15 mouse cellular contexts compared by ENCODE assay signal in the genomic region with DNA sequence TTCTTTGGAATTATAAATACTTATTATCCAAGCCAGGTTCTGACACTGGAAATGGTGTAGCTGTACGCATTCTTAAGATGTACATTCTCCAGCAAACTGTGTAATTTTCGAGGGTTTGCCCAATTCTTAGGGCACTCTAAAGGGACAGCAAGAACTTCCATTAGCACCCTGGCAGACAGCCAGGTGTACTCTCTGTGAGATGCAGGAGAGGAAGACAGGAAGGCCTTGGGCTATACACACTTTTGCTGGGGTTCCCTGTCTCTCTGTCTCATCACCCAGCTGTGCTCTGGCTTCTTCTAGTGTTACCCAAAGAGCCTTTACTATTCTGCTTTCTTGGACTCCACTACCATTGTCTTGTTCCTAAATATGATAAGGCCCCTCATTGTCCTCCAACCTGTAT. TPM values are rescaled to one million over a fixed set of nuclear protein-coding genes. Genes with fewer than 3 reads are reported as not detected.
DNase-seq lines count a peak whose midpoint lies in the region; ATAC-seq and TF ChIP-seq lines count a peak whose summit lies in the region.
"Had no signal": no experiment of that assay in that cellular context is flagged by ENCODE, and none has a peak within 500 bp of the region (broad histone marks: within the 10 kb centered on the region; RNA-seq: fewer than 3 reads in every experiment).

No protein-coding gene starts in this region.

- no peaks in the 10 kb centered on the region for H3K36me3 ChIP-seq in limb, embryonic 13.5 days
- no peaks in the 10 kb centered on the region for H3K36me3 ChIP-seq in limb, embryonic 10.5 days
- H3K36me3 ChIP-seq in stomach, postnatal 0 days (ENCODE audit: control insufficient read depth, insufficient read depth, low read length), result no peaks in the 10 kb centered on the region
- H3K36me3 ChIP-seq: embryonic facial prominence, embryonic 15.5 days had no signal

- TF ChIP-seq EP300 in stomach, postnatal 0 days (optimal IDR thresholded peaks at IDR 0.05), result no peak

- ATAC-seq in limb, embryonic 13.5 days (ENCODE audit: low FRiP score, low read depth), result 0 out of 2 replicates have a peak, but pooled peaks have one; percentile 8
- peak; percentile 24 for ATAC-seq in Patski
- no peak for ATAC-seq in stomach, postnatal 0 days (ENCODE audit: low FRiP score, low TSS enrichment)
- ATAC-seq: liver, postnatal 0 days; midbrain, embryonic 16.5 days had no signal

- CTCF ChIA-PET in Patski (lab: Charles Lee), result interaction anchor here (1.2 to 1.3 kb wide), 2 partner anchors 9 to 14 kb away, joined by 3 read pairs; no protein-coding TSS in a partner anchor

- no peaks in the 10 kb centered on the region for H3K9me3 ChIP-seq in limb, embryonic 13.5 days
- H3K9me3 ChIP-seq in limb, embryonic 10.5 days (replicated peaks), result no peaks in the 10 kb centered on the region
- no peaks in the 10 kb centered on the region for H3K9me3 ChIP-seq in stomach, postnatal 0 days (ENCODE audit: control insufficient read depth, low read length)
- H3K9me3 ChIP-seq: embryonic facial prominence, embryonic 15.5 days had no signal

- H3K4me3 ChIP-seq in limb, embryonic 13.5 days, result no peak overlapping the region
- H3K4me3 ChIP-seq in limb, embryonic 10.5 days, result no peak overlapping the region
- no peak overlapping the region for H3K4me3 ChIP-seq in stomach, postnatal 0 days (ENCODE audit: low read depth, low read length)
- H3K4me3 ChIP-seq: embryonic facial prominence, embryonic 15.5 days had no signal

- TF ChIP-seq CTCF in Patski (IDR thresholded peaks at IDR 0.05), result no peak
- no peak for TF ChIP-seq CTCF in stomach, postnatal 0 days (IDR thresholded peaks at IDR 0.05; ENCODE audit: low read depth)

- peaks cover 22% of the 10 kb centered on the region for H3K4me1 ChIP-seq in limb, embryonic 13.5 days
- no peaks in the 10 kb centered on the region for H3K4me1 ChIP-seq in limb, embryonic 10.5 days
- peaks cover 3% of the 10 kb centered on the region; the same call in 1 of the 2 replicates for H3K4me1 ChIP-seq in stomach, postnatal 0 days (replicated peaks; ENCODE audit: control insufficient read depth, insufficient read depth)

- H3K27ac ChIP-seq in limb, embryonic 13.5 days, result no peak overlapping the region
- no peak overlapping the region for H3K27ac ChIP-seq in limb, embryonic 10.5 days
- peak overlapping the region; percentile 42 for H3K27ac ChIP-seq in stomach, postnatal 0 days (replicated peaks)
- H3K27ac ChIP-seq: embryonic facial prominence, embryonic 15.5 days had no signal

- H3K27me3 ChIP-seq in limb, embryonic 13.5 days, result no peaks in the 10 kb centered on the region
- no peaks in the 10 kb centered on the region for H3K27me3 ChIP-seq in limb, embryonic 10.5 days (ENCODE audit: low read depth, poor library complexity, severe bottlenecking)
- no peaks in the 10 kb centered on the region for H3K27me3 ChIP-seq in Patski
- no peaks in the 10 kb centered on the region for H3K27me3 ChIP-seq in stomach, postnatal 0 days (ENCODE audit: control insufficient read depth, insufficient read depth, low read length)
- H3K27me3 ChIP-seq: embryonic facial prominence, embryonic 15.5 days had no signal

- in situ Hi-C loops in Patski (cut with MboI; ENCODE audit: low pct_unique_long_range_greater_than_20kb), result no loop called here

- 77% methylated on average over 2 of the region's 2 CpGs for WGBS in limb, embryonic 13.5 days
- 81% methylated on average over 2 of the region's 2 CpGs for WGBS in limb, embryonic 10.5 days
- WGBS in stomach, postnatal 0 days, result 63% methylated on average over 2 of the region's 2 CpGs

- H3K9ac ChIP-seq in limb, embryonic 13.5 days, result no peak overlapping the region
- H3K9ac ChIP-seq in stomach, postnatal 0 days (ENCODE audit: low read length), result no peak overlapping the region
- H3K9ac ChIP-seq: embryonic facial prominence, embryonic 15.5 days; liver, postnatal 0 days had no signal

- POLR2A ChIA-PET in Patski (lab: Charles Lee), result interaction anchor here (0.7 kb wide), 1 partner anchor 47 kb away, joined by 6 read pairs; no protein-coding TSS in a partner anchor

- peak; percentile 17 for DNase-seq in adrenal gland, postnatal 25 days
- DNase-seq in adrenal gland, adult 18-20 months (ENCODE audit: low spot score in 2 of 2), result no peak
- no peak for DNase-seq in limb, embryonic 10.5 days (ENCODE audit: low spot score)
- DNase-seq in Patski (ENCODE audit: low read depth, low spot score), result no peak
- DNase-seq in stomach, postnatal 0 days (ENCODE audit: low spot score), result no peak
- no peak for DNase-seq in right cerebral cortex, postnatal 25 days
- no peak for DNase-seq in frontal cortex, postnatal 10 days (ENCODE audit: low spot score in 2 of 2)
- DNase-seq: cerebellum, adult 2 months; heart, adult 11 months; kidney, adult 2 months; liver, postnatal 0 days; right cerebral cortex, postnatal 14 days had no signal

- H3K4me2 ChIP-seq in limb, embryonic 13.5 days (replicated peaks), result no peak overlapping the region
- no peak overlapping the region for H3K4me2 ChIP-seq in stomach, postnatal 0 days (replicated peaks; ENCODE audit: low read depth)
- H3K4me2 ChIP-seq: embryonic facial prominence, embryonic 15.5 days had no signal

RNA-seq across cellular contexts. Expression of gene Atp10a, which starts 36.7 kb away (rescaled TPM):
- total RNA-seq in adrenal gland, postnatal 25 days (2021), result 67.1 and 80.0 TPM in 2 replicates
- 10 to 100 TPM; 52.4 to 70.9 TPM for total RNA-seq in adrenal gland, adult 18-20 months (2021)
- polyA plus RNA-seq in limb, embryonic 13.5 days (2015; fragmentation: Nextera tagmentation; extraction: Ambion mirVana), result 1.9 and 2.5 TPM in 2 replicates
- polyA plus RNA-seq in limb, embryonic 10.5 days (2016; fragmentation: Nextera tagmentation; extraction: Ambion mirVana), result 1.5 and 1.7 TPM in 2 replicates
- polyA plus RNA-seq in Patski (2021), result 5.6 TPM
- polyA plus RNA-seq in stomach, postnatal 0 days (2015; fragmentation: Nextera tagmentation; extraction: Ambion mirVana), result 1.4 and 1.7 TPM in 2 replicates
